Comparison of ENCODE assay signal across 8 mouse cellular contexts in the genomic region with DNA sequence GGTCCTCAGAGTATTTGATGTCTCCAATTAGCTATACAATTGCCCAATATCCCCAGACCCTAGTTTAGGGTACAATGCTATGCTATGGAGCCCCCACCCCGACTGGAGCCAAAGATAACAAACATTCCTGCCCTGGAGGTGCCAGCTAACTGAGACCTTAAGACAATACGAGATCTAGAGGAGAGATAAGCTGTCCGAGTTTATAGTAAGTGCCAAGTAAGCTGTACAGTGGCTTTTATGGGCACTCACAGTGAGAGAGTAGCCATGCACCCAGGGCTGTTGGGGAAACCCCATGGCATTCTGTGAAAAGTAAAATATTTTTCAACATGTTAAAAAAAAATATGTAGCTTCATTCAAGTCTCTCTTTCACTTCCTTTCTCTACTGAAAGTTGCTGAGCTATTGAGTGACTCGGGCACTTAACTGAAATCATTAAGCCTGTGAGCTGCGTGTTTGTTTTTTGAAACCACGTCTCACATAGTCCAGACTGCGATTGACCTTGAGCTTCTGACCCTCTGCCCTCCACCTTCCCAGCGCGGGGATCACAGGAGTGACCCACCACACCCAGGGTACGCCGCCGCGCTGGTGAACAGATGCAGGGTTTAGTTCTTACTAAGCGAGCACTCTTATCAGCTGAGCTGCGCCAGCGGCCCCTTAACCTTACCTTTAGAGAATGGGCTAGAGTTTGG. TPM values are rescaled to one million over a fixed set of nuclear protein-coding genes. Genes with fewer than 3 reads are reported as not detected.
A peak's percentile ranks its signal among the peaks of the same experiment; 100 is the strongest.
DNase-seq lines count a peak whose midpoint lies in the region; ATAC-seq and TF ChIP-seq lines count a peak whose summit lies in the region.

No protein-coding gene starts in this region.

- H3K9me3 ChIP-seq in kidney, embryonic 15.5 days (replicated peaks) = no peaks in the 10 kb centered on the region
- no peaks in the 10 kb centered on the region for H3K9me3 ChIP-seq in intestine, embryonic 16.5 days (ENCODE audit: control insufficient read depth, low read length)
- no peaks in the 10 kb centered on the region for H3K9me3 ChIP-seq in hindbrain, postnatal 0 days (ENCODE audit: low read length)

- H3K4me1 ChIP-seq in kidney, embryonic 15.5 days = peaks cover 59% of the 10 kb centered on the region
- peaks cover 8% of the 10 kb centered on the region for H3K4me1 ChIP-seq in bone marrow, adult 2 months (ENCODE audit: control insufficient read depth, insufficient read depth, low read length)
- H3K4me1 ChIP-seq in intestine, embryonic 16.5 days (ENCODE audit: control insufficient read depth, insufficient read depth, low read length) = peaks cover 30% of the 10 kb centered on the region
- H3K4me1 ChIP-seq in hindbrain, postnatal 0 days (ENCODE audit: insufficient read depth, low read length) = no peaks in the 10 kb centered on the region

- peak; percentile 24; the same call in 1 of the 2 replicates for ATAC-seq in kidney, embryonic 15.5 days (replicated peaks; ENCODE audit: low FRiP score)
- peak; percentile 28 for ATAC-seq in intestine, embryonic 16.5 days
- 0 out of 2 replicates have a peak, but pooled peaks have one; percentile 27 for ATAC-seq in monocyte, adult 5-6 weeks (replicated peaks; ENCODE audit: insufficient number of reproducible peaks, low FRiP score, low TSS enrichment, poor library complexity, severe bottlenecking)
- no peak for ATAC-seq in hindbrain, postnatal 0 days

- 0 out of 2 replicates have a peak, but pooled peaks cover 4% of the 10 kb centered on the region for H3K27me3 ChIP-seq in kidney, embryonic 15.5 days
- H3K27me3 ChIP-seq in intestine, embryonic 16.5 days (replicated peaks; ENCODE audit: control insufficient read depth, insufficient read depth, low read length) = no peaks in the 10 kb centered on the region
- H3K27me3 ChIP-seq in hindbrain, postnatal 0 days (ENCODE audit: insufficient read depth, low read length) = no peaks in the 10 kb centered on the region

- no peak for TF ChIP-seq POLR2A in bone marrow, adult 2 months (IDR thresholded peaks at IDR 0.05; ENCODE audit: borderline replicate concordance, control insufficient read depth, low read depth, low read length)

- H3K27ac ChIP-seq in kidney, embryonic 15.5 days = peak overlapping the region; percentile 84
- H3K27ac ChIP-seq in bone marrow, adult 2 months (ENCODE audit: control insufficient read depth, insufficient read depth, low read depth, low read length, poor library complexity) = peak overlapping the region; percentile 45
- peak overlapping the region; percentile 52 for H3K27ac ChIP-seq in intestine, embryonic 16.5 days (ENCODE audit: low read length)
- H3K27ac ChIP-seq in hindbrain, postnatal 0 days = no peak overlapping the region

- no peak overlapping the region for H3K9ac ChIP-seq in kidney, embryonic 15.5 days
- peak overlapping the region; percentile 6 for H3K9ac ChIP-seq in intestine, embryonic 16.5 days (ENCODE audit: low read depth, low read length)
- H3K9ac ChIP-seq in hindbrain, postnatal 0 days (replicated peaks; ENCODE audit: low read length) = no peak overlapping the region

- peak overlapping the region; percentile 30 for H3K4me2 ChIP-seq in kidney, embryonic 15.5 days
- H3K4me2 ChIP-seq in intestine, embryonic 16.5 days (ENCODE audit: low read depth, low read length) = peak overlapping the region; percentile 51
- H3K4me2 ChIP-seq in hindbrain, postnatal 0 days (ENCODE audit: low read depth, low read length) = no peak overlapping the region

- DNase-seq in kidney, postnatal 10 days = no peak
- DNase-seq in left cerebral cortex, postnatal 36 days (ENCODE audit: low spot score in 2 of 2) = no peak
- DNase-seq in ovary, postnatal 10 days (ENCODE audit: low spot score) = no peak
- DNase-seq in hindbrain, postnatal 0 days (ENCODE audit: low spot score) = no peak

- H3K4me3 ChIP-seq in kidney, embryonic 15.5 days (replicated peaks) = no peak overlapping the region
- peak overlapping the region; percentile 59 for H3K4me3 ChIP-seq in bone marrow, adult 2 months (replicated peaks; ENCODE audit: control insufficient read depth, low read depth, low read length)
- peak overlapping the region; percentile 11 for H3K4me3 ChIP-seq in intestine, embryonic 16.5 days (ENCODE audit: low read length)
- no peak overlapping the region for H3K4me3 ChIP-seq in hindbrain, postnatal 0 days (ENCODE audit: low read length)

- H3K36me3 ChIP-seq in kidney, embryonic 15.5 days = no peaks in the 10 kb centered on the region
- H3K36me3 ChIP-seq in intestine, embryonic 16.5 days (ENCODE audit: control insufficient read depth, insufficient read depth, low read length) = no peaks in the 10 kb centered on the region
- no peaks in the 10 kb centered on the region for H3K36me3 ChIP-seq in hindbrain, postnatal 0 days (ENCODE audit: insufficient read depth, low read length)

- 45% methylated on average over 16 of the region's 16 CpGs for WGBS in kidney, embryonic 15.5 days
- 43% methylated on average over 16 of the region's 16 CpGs for WGBS in bone marrow, adult 2 months
- 42% methylated on average over 16 of the region's 16 CpGs for WGBS in intestine, embryonic 16.5 days
- WGBS in hindbrain, postnatal 0 days = 79% methylated on average over 16 of the region's 16 CpGs

- intact Hi-C loops in left cerebral cortex, postnatal 36 days (cut with DNase I) = no loop called here

- no peak for TF ChIP-seq CTCF in bone marrow, adult 2 months (IDR thresholded peaks at IDR 0.05; ENCODE audit: control insufficient read depth, insufficient read depth, low read length)
- TF ChIP-seq CTCF in hindbrain, postnatal 0 days (IDR thresholded peaks at IDR 0.05; ENCODE audit: low read depth) = no peak

RNA-seq across cellular contexts. Expression of a gene that starts 27.7 kb away (rescaled TPM):
- 6.7 and 6.8 TPM in 2 replicates for polyA plus RNA-seq in kidney, embryonic 15.5 days (2015; fragmentation: Nextera tagmentation; extraction: Ambion mirVana)
- 0.97 and 3.9 TPM in 2 replicates for polyA plus RNA-seq in bone marrow, adult 2 months (2011; ENCODE audit: insufficient read depth, insufficient read length, low replicate concordance, missing spikeins)
- polyA plus RNA-seq in intestine, embryonic 16.5 days (2015; fragmentation: Nextera tagmentation; extraction: Ambion mirVana) = 11.2 and 12.4 TPM in 2 replicates
- total RNA-seq in monocyte, adult 5-6 weeks (2017) = 5.8 to 17.9 TPM (median 10.8 TPM) in 3 replicates
- 1 to 10 TPM; 2.8 to 2.9 TPM for total RNA-seq in left cerebral cortex, postnatal 36 days (2021)
- 0.90 and 10.7 TPM in 2 replicates for total RNA-seq in hindbrain, postnatal 0 days (2014; rRNA removed)
- polyA plus RNA-seq in hindbrain, postnatal 0 days (2015; fragmentation: Nextera tagmentation; extraction: Ambion mirVana) = 0.85 and 1.8 TPM in 2 replicates

RNA-seq across cellular contexts. Expression of a gene that starts 47.2 kb away (rescaled TPM):
- polyA plus RNA-seq in kidney, embryonic 15.5 days (2015; fragmentation: Nextera tagmentation; extraction: Ambion mirVana) = 164 and 168 TPM in 2 replicates
- polyA plus RNA-seq in bone marrow, adult 2 months (2011; ENCODE audit: insufficient read depth, insufficient read length, low replicate concordance, missing spikeins) = 38.9 and 127 TPM in 2 replicates
- 108 and 111 TPM in 2 replicates for polyA plus RNA-seq in intestine, embryonic 16.5 days (2015; fragmentation: Nextera tagmentation; extraction: Ambion mirVana)
- 123 to 169 TPM (median 136 TPM) in 3 replicates for total RNA-seq in monocyte, adult 5-6 weeks (2017)
- total RNA-seq in left cerebral cortex, postnatal 36 days (2021) = 10 to 100 TPM; 67.7 to 83.3 TPM
- total RNA-seq in hindbrain, postnatal 0 days (2014; rRNA removed) = 60.7 and 63.5 TPM in 2 replicates
- 125 and 135 TPM in 2 replicates for polyA plus RNA-seq in hindbrain, postnatal 0 days (2015; fragmentation: Nextera tagmentation; extraction: Ambion mirVana)

Comparison
In these comparisons a context has a peak if more than half of its experiments do, and no peak if none do; other contexts are left out.
1. H3K4me3 ChIP-seq: peak in bone marrow, adult 2 months (single experiment) and intestine, embryonic 16.5 days (single experiment); none in kidney, embryonic 15.5 days (single experiment) and hindbrain, postnatal 0 days (single experiment).